Mouse (Mus musculus) T-helper 2 cell (primary cell): ENCODE measurements around the gene Nlrc5.

ENCODE experiments used
- in situ Hi-C: fragments of 300-600 bp; cut with MboI, MseI; formaldehyde crosslinking; loops from one replicate; pipeline ENCODE4 v1.15.1; 2025; ENCODE audit warnings: high pct_unique_total_duplicates

Gene Nlrc5

GRCm38 (mm10) chr8:94528245-94528644 is 94.1 kb downstream of the Nlrc5 start:
- in situ Hi-C loops: no loop called here

GRCm38 (mm10) chr8:94529875-94530274 is 95.7 kb downstream of the Nlrc5 start:
- in situ Hi-C loops: no loop called here

- in situ Hi-C loops: no loop called here
Measured at GRCm38 (mm10) chr8:94530643-94531042, 96.5 kb downstream of the Nlrc5 start.

- in situ Hi-C loops: no loop called here
Measured at GRCm38 (mm10) chr8:94532000-94532399, 97.8 kb downstream of the Nlrc5 start.

GRCm38 (mm10) chr8:94532525-94532872 is 98.3 kb downstream of the Nlrc5 start:
- in situ Hi-C loops: no loop called here

- in situ Hi-C loops: no loop called here
Measured at GRCm38 (mm10) chr8:94532873-94533671, 98.9 kb downstream of the Nlrc5 start, which contains the start of gene Cpne2. TSS of gene Cpne2 (plus strand) at chr8:94532990.

GRCm38 (mm10) chr8:94534612-94535011 is 100.5 kb downstream of the Nlrc5 start:
- in situ Hi-C loops: no loop called here

GRCm38 (mm10) chr8:94535631-94536030 is 101.5 kb downstream of the Nlrc5 start:
- in situ Hi-C loops: no loop called here

GRCm38 (mm10) chr8:94537456-94537855 is 103.3 kb downstream of the Nlrc5 start:
- in situ Hi-C loops: no loop called here

- in situ Hi-C loops: no loop called here
Measured at GRCm38 (mm10) chr8:94540025-94540424, 105.9 kb downstream of the Nlrc5 start.

- in situ Hi-C loops: no loop called here
Measured at GRCm38 (mm10) chr8:94540889-94541795, 107.0 kb downstream of the Nlrc5 start.

- in situ Hi-C loops: no loop called here
Measured at GRCm38 (mm10) chr8:94543981-94544380, 109.8 kb downstream of the Nlrc5 start.

- in situ Hi-C loops: no loop called here
Measured at GRCm38 (mm10) chr8:94549041-94549440, 114.9 kb downstream of the Nlrc5 start.

GRCm38 (mm10) chr8:94549482-94549881 is 115.3 kb downstream of the Nlrc5 start:
- in situ Hi-C loops: no loop called here

- in situ Hi-C loops: loop anchor here (10.0 kb wide), 1 partner anchor 385 kb away; no protein-coding TSS in a partner anchor
Measured at GRCm38 (mm10) chr8:94549998-94550397, 115.8 kb downstream of the Nlrc5 start.

GRCm38 (mm10) chr8:94551471-94552422 is 117.6 kb downstream of the Nlrc5 start:
- in situ Hi-C loops: loop anchor here (10.0 kb wide), 1 partner anchor 383 kb away; no protein-coding TSS in a partner anchor

GRCm38 (mm10) chr8:94552696-94553095 is 118.5 kb downstream of the Nlrc5 start:
- in situ Hi-C loops: loop anchor here (10.0 kb wide), 1 partner anchor 382 kb away; no protein-coding TSS in a partner anchor

- in situ Hi-C loops: loop anchor here (10.0 kb wide), 1 partner anchor 378 kb away; no protein-coding TSS in a partner anchor
Measured at GRCm38 (mm10) chr8:94557281-94557680, 123.1 kb downstream of the Nlrc5 start.

- in situ Hi-C loops: no loop called here
Measured at GRCm38 (mm10) chr8:94561256-94561655, 127.1 kb downstream of the Nlrc5 start.

- in situ Hi-C loops: no loop called here
Measured at GRCm38 (mm10) chr8:94564421-94564820, 130.3 kb downstream of the Nlrc5 start.

- in situ Hi-C loops: no loop called here
Measured at GRCm38 (mm10) chr8:94566033-94566432, 131.9 kb downstream of the Nlrc5 start.
